Mouse (Mus musculus) CH12.LX (cell line): Measurements from ENCODE around the gene Actl6b. TPM values are rescaled to one million over a fixed set of nuclear protein-coding genes. Genes with fewer than 3 reads are reported as not detected.

Source experiments
- DNase-seq: peaks from one replicate; pipeline ENCODE4 v3.0.0-alpha.2; 2013; ENCODE audit errors: extremely low read depth
- H3K27ac ChIP-seq: 2 replicates; pipeline ENCODE4 v1.5.1; 2012; ENCODE audit warnings: low read depth, mild to moderate bottlenecking, control low read depth, moderate library complexity; ENCODE audit not compliant: insufficient read depth
- H3K27me3 ChIP-seq: replicated peaks from 2 replicates; pipeline ENCODE3; 2012; ENCODE audit warnings: inconsistent platforms
- H3K36me3 ChIP-seq, 2 experiments: replicated peaks in 1 of 2; 2 replicates each; pipeline versions ENCODE3 to v1.6.1; 2012; ENCODE audit warnings: inconsistent platforms in 1 of 2, low read length in 1 of 2, mild to moderate bottlenecking in 1 of 2, mixed read lengths in 1 of 2, moderate library complexity in 1 of 2; ENCODE audit not compliant: control insufficient read depth in 1 of 2, insufficient read depth in 1 of 2
- H3K4me1 ChIP-seq, 2 experiments: 2 replicates each; pipeline ENCODE4 v1.6.1; 2012; ENCODE audit warnings: inconsistent platforms in 1 of 2, moderate library complexity in 1 of 2; ENCODE audit not compliant: insufficient read depth in 2 of 2, control insufficient read depth in 1 of 2
- H3K4me2 ChIP-seq: 2 replicates; pipeline ENCODE4 v1.6.1; 2012; ENCODE audit warnings: low read depth, mild to moderate bottlenecking, control low read depth; ENCODE audit not compliant: poor library complexity, insufficient read depth, severe bottlenecking
- H3K4me3 ChIP-seq, 3 experiments: fragments of 150-350 bp in 1 of 3; sonication (generic) in 1 of 3; replicated peaks in 1 of 3; 2 replicates each; pipeline versions ENCODE3 to v1.5.1; 2011 to 2012; ENCODE audit warnings: low read depth in 2 of 3, low read length in 2 of 3, mild to moderate bottlenecking in 2 of 3, moderate library complexity in 2 of 3, control low read depth in 1 of 3, improper control_type of control experiment in 1 of 3, inconsistent platforms in 1 of 3, mixed read lengths in 1 of 3; ENCODE audit not compliant: poor library complexity in 1 of 3
- H3K79me2 ChIP-seq: replicated peaks from 2 replicates; pipeline ENCODE4 v1.6.1; 2012; ENCODE audit warnings: mild to moderate bottlenecking, moderate library complexity; ENCODE audit not compliant: control insufficient read depth, poor library complexity, insufficient read depth, severe bottlenecking; ENCODE audit errors: extremely low read depth
- H3K9ac ChIP-seq: 2 replicates; pipeline ENCODE4 v1.6.1; 2012; ENCODE audit warnings: low read depth, mild to moderate bottlenecking, control low read depth, moderate library complexity; ENCODE audit not compliant: insufficient read depth
- H3K9me3 ChIP-seq: replicated peaks from 2 replicates; pipeline ENCODE3; 2012; ENCODE audit warnings: low read length, inconsistent platforms, mixed read lengths
- BHLHE40 ChIP-seq: IDR thresholded peaks from 2 replicates; pipeline ENCODE4 v1.6.1; 2011; ENCODE audit warnings: mild to moderate bottlenecking, low read depth, low read length, improper control_type of control experiment
- CHD1 ChIP-seq: IDR thresholded peaks from 2 replicates; pipeline ENCODE4 v1.6.1; 2012; ENCODE audit warnings: low read depth, low read length, improper control_type of control experiment, inconsistent platforms
- CTCF ChIP-seq, 2 experiments: IDR thresholded peaks in 1 of 2; conservative IDR thresholded peaks in 1 of 2; 2 replicates each; pipeline ENCODE4 v1.5.1; 2011 to 2012; ENCODE audit warnings: low read depth in 2 of 2, low read length in 2 of 2, improper control_type of control experiment in 1 of 2, inconsistent platforms in 1 of 2, mild to moderate bottlenecking in 1 of 2, moderate library complexity in 1 of 2
- GABPA ChIP-seq: IDR thresholded peaks from 2 replicates; pipeline ENCODE4 v1.6.1; 2012; ENCODE audit warnings: low read depth, low read length, improper control_type of control experiment, inconsistent platforms; ENCODE audit not compliant: insufficient replicate concordance
- HCFC1 ChIP-seq: IDR thresholded peaks from 2 replicates; pipeline ENCODE4 v1.6.1; 2012; ENCODE audit warnings: low read depth, mild to moderate bottlenecking, inconsistent platforms, low read length, improper control_type of control experiment
- IRF4 ChIP-seq: IDR thresholded peaks from 2 replicates; pipeline ENCODE4 v1.6.1; 2014; ENCODE audit warnings: low read depth, mild to moderate bottlenecking, inconsistent platforms, low read length, improper control_type of control experiment
- JUND ChIP-seq: conservative IDR thresholded peaks from 2 replicates; pipeline ENCODE4 v1.6.1; 2011; ENCODE audit warnings: low read depth, low read length, improper control_type of control experiment
- KAT2A ChIP-seq: IDR thresholded peaks from 2 replicates; pipeline ENCODE4 v1.6.1; 2012; ENCODE audit warnings: low read length, improper control_type of control experiment, inconsistent platforms; ENCODE audit not compliant: insufficient replicate concordance
- MAX ChIP-seq: IDR thresholded peaks from 2 replicates; pipeline ENCODE4 v1.6.1; 2011; ENCODE audit warnings: low read length, improper control_type of control experiment
- MAZ ChIP-seq: IDR thresholded peaks from 2 replicates; pipeline ENCODE4 v1.6.1; 2012; ENCODE audit warnings: low read depth, mild to moderate bottlenecking, inconsistent platforms, low read length, improper control_type of control experiment, moderate library complexity
- MEF2A ChIP-seq: IDR thresholded peaks from 2 replicates; pipeline ENCODE4 v1.6.1; 2014; ENCODE audit warnings: low read depth, mild to moderate bottlenecking, inconsistent platforms, low read length, improper control_type of control experiment, borderline replicate concordance
- MXI1 ChIP-seq: IDR thresholded peaks from 2 replicates; pipeline ENCODE4 v1.6.1; 2011; ENCODE audit warnings: mild to moderate bottlenecking, low read depth, low read length, improper control_type of control experiment
- MYC ChIP-seq: IDR thresholded peaks from 2 replicates; pipeline ENCODE4 v1.6.1; 2011; ENCODE audit warnings: low read depth, mild to moderate bottlenecking, improper control_type of control experiment, low read length
- NELFE ChIP-seq: IDR thresholded peaks from 2 replicates; pipeline ENCODE4 v1.6.1; 2011; ENCODE audit warnings: low read depth, low read length, improper control_type of control experiment
- NRF1 ChIP-seq: IDR thresholded peaks from 2 replicates; pipeline ENCODE4 v1.6.1; 2014; ENCODE audit warnings: low read depth, mild to moderate bottlenecking, inconsistent platforms, low read length, improper control_type of control experiment, moderate library complexity
- PAX5 ChIP-seq: IDR thresholded peaks from 2 replicates; pipeline ENCODE4 v1.6.1; 2012; ENCODE audit warnings: low read length, inconsistent platforms, mixed read lengths
- POLR2AphosphoS2 ChIP-seq: IDR thresholded peaks from 2 replicates; pipeline ENCODE4 v1.6.1; 2011; ENCODE audit warnings: low read depth, low read length, improper control_type of control experiment
- RAD21 ChIP-seq: IDR thresholded peaks from 2 replicates; pipeline ENCODE4 v1.6.1; 2011; ENCODE audit warnings: low read depth, mild to moderate bottlenecking, low read length, improper control_type of control experiment, moderate library complexity
- RCOR1 ChIP-seq: conservative IDR thresholded peaks from 2 replicates; pipeline ENCODE4 v1.6.1; 2012; ENCODE audit warnings: low read depth, mild to moderate bottlenecking, inconsistent platforms, low read length, improper control_type of control experiment
- SIN3A ChIP-seq: IDR thresholded peaks from 2 replicates; pipeline ENCODE4 v1.6.1; 2012; ENCODE audit warnings: low read length, improper control_type of control experiment, inconsistent platforms
- SMC3 ChIP-seq: IDR thresholded peaks from 2 replicates; pipeline ENCODE4 v1.6.1; 2011; ENCODE audit warnings: low read depth, low read length, improper control_type of control experiment
- TBP ChIP-seq: conservative IDR thresholded peaks from 2 replicates; pipeline ENCODE4 v1.6.1; 2011; ENCODE audit warnings: low read depth, low read length, improper control_type of control experiment
- TCF12 ChIP-seq: IDR thresholded peaks from 2 replicates; pipeline ENCODE4 v1.6.1; 2014; ENCODE audit warnings: low read depth, mild to moderate bottlenecking, inconsistent platforms, low read length, improper control_type of control experiment
- USF2 ChIP-seq: conservative IDR thresholded peaks from 2 replicates; pipeline ENCODE4 v1.6.1; 2011; ENCODE audit warnings: low read depth, low read length, improper control_type of control experiment
- ZC3H11A ChIP-seq: IDR thresholded peaks from 2 replicates; pipeline ENCODE4 v1.6.1; 2012; ENCODE audit warnings: low read depth, mild to moderate bottlenecking, inconsistent platforms, low read length, improper control_type of control experiment
- ZKSCAN1 ChIP-seq: IDR thresholded peaks from 2 replicates; pipeline ENCODE4 v1.6.1; 2012; ENCODE audit warnings: low read depth, inconsistent platforms, low read length, improper control_type of control experiment, borderline replicate concordance
- dilution Hi-C: fragments of 300-500 bp; cut with MboI; formaldehyde crosslinking; loops from 2 replicates; pipeline ENCODE4 v1.14.3; 2020; ENCODE audit warnings: low sequenced_read_pairs; ENCODE audit not compliant: extremely low pct_unique_long_range_greater_than_20kb, extremely low pct_ligation_motif_present
- in situ Hi-C: fragments of 300-500 bp; cut with MboI; formaldehyde crosslinking; loops from 3 replicates; pipeline ENCODE4 v1.14.3; 2019; ENCODE audit warnings: low sequenced_read_pairs, low pct_ligation_motif_present, low pct_unique_long_range_greater_than_20kb, mixed read lengths
- polyA plus RNA-seq: library from polyadenylated mRNA; unstranded; fragments of >175 nt; gene quantifications from 2 replicates; pipeline ENCODE4 v1.2.1, GENCODE M21; 2012; ENCODE audit warnings: low read depth; ENCODE audit not compliant: insufficient read length
- total RNA-seq, 2 experiments: library from RNA; depleted of rRNA; stranded (reverse); fragments of 300-350 nt in 1 of 2; fragments of >200 nt in 1 of 2; gene quantifications; 2 replicates each; pipeline ENCODE4 v1.2.3; 2012 to 2014

Actl6b gene
- total and polyA plus RNA-seq, 3 experiments = not detected

GRCm38 (mm10) chr5:137583670-137584169 is 30.4 kb downstream of the Actl6b start:
- H3K79me2 ChIP-seq = no peaks in the 10 kb centered on the region
- H3K4me3 ChIP-seq = no peak overlapping the region
- H3K4me2 ChIP-seq = no peak overlapping the region
- TF ChIP-seq CTCF (conservative IDR thresholded peaks at IDR 0.05 in 1 of 2, IDR thresholded peaks at IDR 0.05 in 1 of 2; ENCODE audit: low read depth in 2 of 2, low read length in 2 of 2) (no peak), PAX5 (no peak), CHD1 (no peak), BHLHE40 (no peak), MAZ (no peak), RAD21 (no peak), NRF1 (no peak), KAT2A (no peak), MAX (no peak), NELFE (no peak), SIN3A (no peak), ZKSCAN1 (no peak)
- no peak for DNase-seq
- in situ Hi-C loops (no loop called here), dilution Hi-C loops (no loop called here)
- H3K9me3 ChIP-seq = peaks cover 6% of the 10 kb centered on the region
- H3K9ac ChIP-seq = no peak overlapping the region
- no peak overlapping the region for H3K27ac ChIP-seq
- H3K27me3 ChIP-seq = peaks cover 3% of the 10 kb centered on the region
- no peaks in the 10 kb centered on the region for H3K4me1 ChIP-seq
- no peaks in the 10 kb centered on the region for H3K36me3 ChIP-seq

- DNase-seq = peak; percentile 52
- Histone ChIP-seq H3K4me3 (no peak overlapping the region), H3K27ac (no peak overlapping the region), H3K9ac (no peak overlapping the region), H3K4me2 (no peak overlapping the region), H3K9me3 (peaks cover 6% of the 10 kb centered on the region), H3K36me3 (no peaks in the 10 kb centered on the region), H3K27me3 (peaks cover 3% of the 10 kb centered on the region), H3K79me2 (no peaks in the 10 kb centered on the region), H3K4me1 (no peaks in the 10 kb centered on the region)
- dilution Hi-C loops (no loop called here), in situ Hi-C loops (no loop called here)
- TF ChIP-seq MEF2A = no peak
- TF ChIP-seq GABPA = no peak
- no peak for TF ChIP-seq JUND
- TF ChIP-seq ZC3H11A = no peak
- TF ChIP-seq RCOR1 = no peak
- TF ChIP-seq TBP = no peak
- no peak for TF ChIP-seq ZKSCAN1
- TF ChIP-seq SMC3 = peak; percentile 60
- TF ChIP-seq RAD21 = peak; percentile 58
- TF ChIP-seq CTCF (conservative IDR thresholded peaks at IDR 0.05 in 1 of 2, IDR thresholded peaks at IDR 0.05 in 1 of 2; ENCODE audit: low read depth in 2 of 2, low read length in 2 of 2) = peak; percentile 48 to 82; a peak in 3 of 4 replicates
- TF ChIP-seq MAZ = no peak
- no peak for TF ChIP-seq MAX
- TF ChIP-seq MYC = no peak
- peak; percentile 50; the same call in 1 of the 2 replicates for TF ChIP-seq IRF4
- no peak for TF ChIP-seq TCF12
- no peak for TF ChIP-seq MXI1
- TF ChIP-seq HCFC1 = no peak
- no peak for TF ChIP-seq NRF1
- TF ChIP-seq POLR2AphosphoS2 = no peak
- no peak for TF ChIP-seq BHLHE40
- no peak for TF ChIP-seq USF2
Measured at GRCm38 (mm10) chr5:137584976-137585375, 31.7 kb downstream of the Actl6b start.
